In genomic region chr1:125503878-125504277, GRCm38 (mm10) we compare ENCODE assay signal across 22 mouse cellular contexts. TPM values are rescaled to one million over a fixed set of nuclear protein-coding genes. Genes with fewer than 3 reads are reported as not detected.
DNase-seq lines count a peak whose midpoint lies in the region; ATAC-seq and TF ChIP-seq lines count a peak whose summit lies in the region.
"Had no signal": no experiment of that assay in that cellular context is flagged by ENCODE, and none has a peak within 500 bp of the region (broad histone marks: within the 10 kb centered on the region; RNA-seq: fewer than 3 reads in every experiment).

No protein-coding gene starts in this region.

- peak; percentile 16 for DNase-seq in 3134 (ENCODE audit: extremely low read depth, insufficient read length, low spot score)
- no peak for DNase-seq in CH12.LX (ENCODE audit: extremely low read depth)
- DNase-seq in fibroblast of lung, adult 2 months (ENCODE audit: low read depth), result peak; percentile 39
- DNase-seq in ovary, postnatal 14 days (ENCODE audit: low spot score), result no peak
- DNase-seq in right cerebral cortex, adult 2 months (ENCODE audit: low spot score in 2 of 2), result no peak
- DNase-seq: adrenal gland, adult 2 months; adrenal gland, postnatal 10 days; adrenal gland, postnatal 25 days; B cell, adult 2 months; cerebellum, adult 11 months; cerebellum, adult 18-20 months; cerebellum, adult 8-10 months; cerebellum, adult 9-11 months; cerebellum, postnatal 14 days had no signal

- no peak overlapping the region for H3K4me3 ChIP-seq in CH12.LX (replicated peaks in 1 of 3; ENCODE audit: low read depth in 2 of 3, low read length in 2 of 3, poor library complexity in 1 of 3)
- H3K4me3 ChIP-seq: embryonic facial prominence, embryonic 10.5 days; embryonic facial prominence, embryonic 12.5 days; forebrain, embryonic 10.5 days; forebrain, embryonic 12.5 days had no signal

- in situ Hi-C loops in CH12.LX (cut with MboI; ENCODE audit: low pct_ligation_motif_present, low pct_unique_long_range_greater_than_20kb, low sequenced_read_pairs), result no loop called here

- no peak for TF ChIP-seq CTCF in CH12.LX (conservative IDR thresholded peaks at IDR 0.05 in 1 of 2, IDR thresholded peaks at IDR 0.05 in 1 of 2; ENCODE audit: low read depth in 2 of 2, low read length in 2 of 2)

- H3K79me2 ChIP-seq in CH12.LX (replicated peaks; ENCODE audit: control insufficient read depth, extremely low read depth, insufficient read depth, poor library complexity, severe bottlenecking), result no peaks in the 10 kb centered on the region

- no peak overlapping the region for H3K27ac ChIP-seq in CH12.LX (ENCODE audit: insufficient read depth, low read depth)
- H3K27ac ChIP-seq: embryonic facial prominence, embryonic 10.5 days; embryonic facial prominence, embryonic 12.5 days; forebrain, embryonic 10.5 days; forebrain, embryonic 12.5 days had no signal

- H3K9me3 ChIP-seq in CH12.LX (replicated peaks; ENCODE audit: low read length), result peaks cover 2% of the 10 kb centered on the region
- H3K9me3 ChIP-seq: embryonic facial prominence, embryonic 10.5 days; embryonic facial prominence, embryonic 12.5 days; forebrain, embryonic 10.5 days; forebrain, embryonic 12.5 days; G1E had no signal

- no peaks in the 10 kb centered on the region for H3K36me3 ChIP-seq in CH12.LX (replicated peaks in 1 of 2; ENCODE audit: control insufficient read depth in 1 of 2, insufficient read depth in 1 of 2, low read length in 1 of 2)
- H3K36me3 ChIP-seq: embryonic facial prominence, embryonic 10.5 days; embryonic facial prominence, embryonic 12.5 days; forebrain, embryonic 10.5 days; forebrain, embryonic 12.5 days; G1E had no signal

- H3K4me2 ChIP-seq in CH12.LX (ENCODE audit: insufficient read depth, low read depth, poor library complexity, severe bottlenecking), result no peak overlapping the region
- H3K4me2 ChIP-seq: embryonic facial prominence, embryonic 12.5 days; forebrain, embryonic 12.5 days had no signal

- TF ChIP-seq RAD21 in CH12.LX (IDR thresholded peaks at IDR 0.05; ENCODE audit: low read depth, low read length), result no peak; the same call in 1 of the 2 replicates

- TF ChIP-seq POLR2A in CH12.LX (IDR thresholded peaks at IDR 0.05; ENCODE audit: low read depth, low read length), result no peak

- TF ChIP-seq EP300 in CH12.LX (IDR thresholded peaks at IDR 0.05; ENCODE audit: low read length), result peak; percentile 54

- H3K27me3 ChIP-seq in CH12.LX (replicated peaks), result no peaks in the 10 kb centered on the region
- H3K27me3 ChIP-seq: embryonic facial prominence, embryonic 12.5 days; forebrain, embryonic 12.5 days had no signal

- ATAC-seq in CD4-positive, CD25-positive, alpha-beta regulatory T cell, adult 4 months, result no peak
- ATAC-seq: forebrain, embryonic 14.5 days; forebrain, embryonic 16.5 days had no signal

- H3K9ac ChIP-seq in CH12.LX (ENCODE audit: insufficient read depth, low read depth), result no peak overlapping the region
- H3K9ac ChIP-seq: embryonic facial prominence, embryonic 12.5 days; forebrain, embryonic 12.5 days had no signal

- dilution Hi-C loops in CH12.LX (cut with MboI; ENCODE audit: extremely low pct_ligation_motif_present, extremely low pct_unique_long_range_greater_than_20kb, low sequenced_read_pairs), result no loop called here

- 0 out of 4 replicates have a peak, but pooled peaks cover 0 to 5% of the 10 kb centered on the region in 2 experiments for H3K4me1 ChIP-seq in CH12.LX (ENCODE audit: control insufficient read depth in 1 of 2, insufficient read depth in 2 of 2)
- H3K4me1 ChIP-seq: embryonic facial prominence, embryonic 10.5 days; embryonic facial prominence, embryonic 12.5 days; forebrain, embryonic 10.5 days; forebrain, embryonic 12.5 days had no signal

TF ChIP-seq in CH12.LX, 34 proteins besides CTCF, POLR2A, EP300 and RAD21:
- TF ChIP-seq IRF4 (IDR thresholded peaks at IDR 0.05; ENCODE audit: low read depth, low read length), result peak; percentile 48
- no peak for TF ChIP-seq TCF12 (IDR thresholded peaks at IDR 0.05; ENCODE audit: low read depth, low read length)
- TF ChIP-seq JUN (IDR thresholded peaks at IDR 0.05; ENCODE audit: insufficient read depth, low read depth, low read length), result peak; percentile 50
- no peak for TF ChIP-seq CHD2 (IDR thresholded peaks at IDR 0.05; ENCODE audit: low read length)
- no peak for TF ChIP-seq TBP (conservative IDR thresholded peaks at IDR 0.05; ENCODE audit: low read depth, low read length)
- TF ChIP-seq JUND (conservative IDR thresholded peaks at IDR 0.05; ENCODE audit: low read depth, low read length), result peak; percentile 50; the same call in 1 of the 2 replicates
- TF ChIP-seq POLR2AphosphoS2 (IDR thresholded peaks at IDR 0.05; ENCODE audit: low read depth, low read length), result no peak

RNA-seq across cellular contexts. Expression of gene Slc35f5, which starts 56.5 kb away (rescaled TPM):
- 4.7 and 6.0 TPM in 2 replicates for total RNA-seq in CH12.LX (2012; rRNA removed)
- total RNA-seq in CH12.LX (2014; rRNA removed), result 3.5 and 5.8 TPM in 2 replicates
- polyA plus RNA-seq in CH12.LX (2012; ENCODE audit: insufficient read length, low read depth), result 3.9 and 4.6 TPM in 2 replicates
- 1 to 10 TPM in 1 of 2 experiments, under 1 TPM in 1; 0.58 to 3.5 TPM for polyA plus RNA-seq in CD4-positive, CD25-positive, alpha-beta regulatory T cell, adult 4 months (2017; shearing (Covaris generic))

Comparison
In these comparisons a context has a peak if more than half of its experiments do, and no peak if none do; other contexts are left out.
1. DNase-seq: peak in 3134 (single experiment) and fibroblast of lung, adult 2 months (single experiment); none in CH12.LX (single experiment), ovary, postnatal 14 days (single experiment) and right cerebral cortex, adult 2 months (0 of 2).